Mouse (Mus musculus) liver, embryonic 14.5 days (tissue): ENCODE measurements around the gene Wdr89. TPM values are rescaled to one million over a fixed set of nuclear protein-coding genes. Genes with fewer than 3 reads are reported as not detected.
"Not testable (repeated sequence)": the region's sequence is repeated elsewhere in the genome, so short reads cannot be mapped to it uniquely, and the experiment has no call there.

Experiments used
- ATAC-seq: fragments of 200-750 bp; cut with Nextera tagmentation; 2 replicates; pipeline ENCODE4 v1.8.0; 2017; ENCODE audit warnings: moderate number of reproducible peaks, mild to moderate bottlenecking, moderate library complexity; ENCODE audit not compliant: insufficient read depth
- DNase-seq, 3 experiments: peaks; one replicate each; pipeline ENCODE4 v3.0.0-alpha.2; 2012 to 2013; ENCODE audit warnings: low read depth in 3 of 3, low spot score in 3 of 3
- H3K27ac ChIP-seq: fragments of 300-500 bp; sonication (generic); 2 replicates; pipeline ENCODE4 v1.5.1; 2014; ENCODE audit warnings: moderate library complexity, mild to moderate bottlenecking, control low read depth, inconsistent platforms
- H3K27me3 ChIP-seq: fragments of 300-500 bp; sonication (generic); 2 replicates; pipeline ENCODE4 v1.6.1; 2014; ENCODE audit warnings: mild to moderate bottlenecking, low read length, moderate library complexity; ENCODE audit not compliant: control insufficient read depth, insufficient read depth
- H3K36me3 ChIP-seq: fragments of 300-500 bp; sonication (generic); replicated peaks from 2 replicates; pipeline ENCODE4 v1.6.1; 2014; ENCODE audit warnings: low read depth; ENCODE audit not compliant: control insufficient read depth, insufficient read depth
- H3K4me1 ChIP-seq, 2 experiments: fragments of 200-500 bp in 1 of 2; fragments of 300-500 bp in 1 of 2; sonication (generic) in 1 of 2; replicated peaks; 2 replicates each; pipeline ENCODE4 v1.6.1; 2012 to 2014; ENCODE audit warnings: antibody characterized with exemption in 1 of 2, inconsistent platforms in 1 of 2, low read length in 1 of 2; ENCODE audit not compliant: control insufficient read depth in 2 of 2, insufficient read depth in 2 of 2
- H3K4me2 ChIP-seq: fragments of 300-500 bp; sonication (generic); 2 replicates; pipeline ENCODE4 v1.6.1; 2014; ENCODE audit warnings: low read depth, mild to moderate bottlenecking, control low read depth, moderate library complexity
- H3K4me3 ChIP-seq, 2 experiments: fragments of 200-500 bp in 1 of 2; fragments of 300-500 bp in 1 of 2; sonication (generic) in 1 of 2; 2 replicates each; pipeline ENCODE4 v1.5.1; 2012 to 2014; ENCODE audit warnings: low read depth in 2 of 2, low read length in 2 of 2, mild to moderate bottlenecking in 2 of 2, control low read depth in 1 of 2, inconsistent platforms in 1 of 2, moderate library complexity in 1 of 2; ENCODE audit not compliant: insufficient read depth in 1 of 2
- H3K9ac ChIP-seq: fragments of 300-500 bp; sonication (generic); replicated peaks from 2 replicates; pipeline ENCODE4 v1.6.1; 2014; ENCODE audit warnings: mild to moderate bottlenecking, control low read depth, moderate library complexity
- H3K9me3 ChIP-seq: fragments of 300-500 bp; sonication (generic); 2 replicates; pipeline ENCODE4 v1.6.1; 2016; ENCODE audit warnings: low read length, mixed read lengths; ENCODE audit not compliant: control insufficient read depth
- CTCF ChIP-seq: IDR thresholded peaks from 2 replicates; pipeline ENCODE4 v1.5.1; 2016; ENCODE audit warnings: antibody characterized with exemption, low read depth, control low read depth
- EP300 ChIP-seq: IDR thresholded peaks from 2 replicates; pipeline ENCODE4 v1.6.1; 2016; ENCODE audit warnings: antibody characterized with exemption, low read depth
- WGBS: fragments of 180-500 bp; shearing (Covaris S2); extraction: QIAGEN DNeasy Blood & Tissue Kit; methylation state at CpG from one replicate; pipeline ENCODE4 v1.1.7; 2014; ENCODE audit not compliant: insufficient replicate concordance; 5-methylcytosine and 5-hydroxymethylcytosine counted together
- polyA plus RNA-seq, 2 experiments: library from polyadenylated mRNA; depleted of rRNA in 1 of 2; stranded (reverse) in 1 of 2; unstranded in 1 of 2; fragments of >200 nt; fragmentation: Nextera tagmentation in 1 of 2; extraction: Ambion mirVana in 1 of 2; gene quantifications; 2 replicates each; pipeline versions ENCODE4 v1.2.1 to v1.2.3; 2012 to 2014

The Wdr89 gene
- 3.3 and 5.5 TPM in 2 replicates for polyA plus RNA-seq (2012; rRNA removed)
- polyA plus RNA-seq (2014; fragmentation: Nextera tagmentation; extraction: Ambion mirVana): 5.3 and 5.5 TPM in 2 replicates

DNA sequence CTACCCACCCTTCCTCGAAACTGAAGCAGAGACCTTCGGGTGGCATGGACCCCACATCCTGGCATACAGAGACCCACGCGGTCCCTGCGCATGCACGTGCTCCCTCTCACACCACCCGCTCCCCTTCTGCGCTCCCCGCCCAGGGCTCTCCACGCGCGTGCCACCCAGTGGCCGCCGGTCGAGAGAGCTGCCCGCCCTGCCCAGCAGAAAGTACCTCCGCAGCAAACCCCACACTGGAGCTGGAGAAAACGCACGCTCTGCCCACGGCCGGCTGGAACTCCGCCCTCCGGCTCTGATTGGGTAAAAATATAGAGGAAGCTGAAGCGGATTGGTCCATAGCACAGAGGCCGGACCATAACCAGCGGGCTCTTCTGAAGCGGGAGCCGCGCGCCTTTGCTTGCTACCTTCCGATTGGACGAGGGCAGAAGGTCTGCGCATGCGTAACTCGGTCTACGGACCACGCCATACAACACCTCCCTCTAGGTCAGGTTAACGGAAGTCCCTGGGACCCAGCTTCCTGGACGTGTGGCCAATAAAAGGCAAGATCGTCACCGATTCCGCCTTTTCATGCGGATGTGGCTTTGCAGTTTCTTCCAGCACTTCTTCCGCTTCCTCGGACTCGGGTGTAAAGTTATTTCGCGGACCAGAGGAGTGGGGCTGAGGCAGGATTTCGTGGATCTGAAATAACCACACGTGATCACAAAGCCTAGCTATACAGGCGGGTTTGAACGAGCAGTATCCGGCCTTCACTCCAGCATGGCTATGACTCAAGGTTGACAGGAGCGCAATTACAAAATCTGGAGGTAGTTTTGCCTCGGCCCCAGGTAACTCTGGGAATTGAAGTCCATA, at the start of gene Wdr89:
Gene Wdr89, minus strand, starts transcription at position 280 of the 849 bp plus-strand sequence.
- peak within 1 kb of the TSS; percentile 92 for H3K4me2 ChIP-seq
- peak within 1 kb of the TSS; percentile 63 for H3K27ac ChIP-seq
- ATAC-seq (peak; percentile 97), DNase-seq (peak; percentile 100)
- H3K27me3 ChIP-seq: no peaks in the 10 kb centered on the region
- peak within 1 kb of the TSS; percentile 67 to 95 for H3K4me3 ChIP-seq
- H3K4me1 ChIP-seq: peaks cover 8 to 13% of the 10 kb centered on the region in 2 experiments
- peak within 1 kb of the TSS; percentile 81 for H3K9ac ChIP-seq
- no peaks in the 10 kb centered on the region for H3K36me3 ChIP-seq
- no peak for TF ChIP-seq EP300
- TF ChIP-seq CTCF: peak; percentile 73
- under 1% methylated on average over 55 of the region's 55 CpGs for WGBS
- H3K9me3 ChIP-seq: no peaks in the 10 kb centered on the region

DNA sequence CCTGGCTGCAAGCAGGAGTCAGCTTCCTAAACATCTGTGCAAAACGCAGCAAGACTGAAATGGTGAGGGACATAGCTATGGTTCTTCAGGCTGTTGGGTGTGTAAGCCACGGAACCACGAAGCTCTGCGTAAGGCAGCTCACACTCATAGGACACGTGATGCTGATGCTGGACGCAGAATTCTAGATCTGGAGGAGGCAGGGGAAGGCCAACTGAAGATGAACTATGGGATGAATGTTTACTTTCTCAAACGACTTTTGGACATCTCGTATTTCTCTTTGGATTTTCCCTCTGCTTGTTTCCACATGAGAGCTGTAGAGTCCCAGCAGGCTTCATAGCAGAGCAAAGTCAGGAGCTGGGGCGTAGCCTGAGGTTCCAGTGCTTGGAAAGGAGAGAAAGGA, 44.3 kb upstream of the Wdr89 start:
- DNase-seq: no peak
- no peaks in the 10 kb centered on the region for H3K9me3 ChIP-seq
- TF ChIP-seq CTCF (no peak), EP300 (no peak)
- ATAC-seq: no peak
- H3K27ac ChIP-seq: no peak overlapping the region
- peaks cover 5% of the 10 kb centered on the region; the same call in 1 of the 2 replicates for H3K36me3 ChIP-seq
- H3K4me3 ChIP-seq: no peak overlapping the region
- peaks cover 0 to 3% of the 10 kb centered on the region in 2 experiments; a peak in 2 of 4 replicates for H3K4me1 ChIP-seq
- no peaks in the 10 kb centered on the region for H3K27me3 ChIP-seq
- H3K9ac ChIP-seq: no peak overlapping the region
- H3K4me2 ChIP-seq: no peak overlapping the region
- WGBS: 64% methylated on average over 9 of the region's 9 CpGs

DNA sequence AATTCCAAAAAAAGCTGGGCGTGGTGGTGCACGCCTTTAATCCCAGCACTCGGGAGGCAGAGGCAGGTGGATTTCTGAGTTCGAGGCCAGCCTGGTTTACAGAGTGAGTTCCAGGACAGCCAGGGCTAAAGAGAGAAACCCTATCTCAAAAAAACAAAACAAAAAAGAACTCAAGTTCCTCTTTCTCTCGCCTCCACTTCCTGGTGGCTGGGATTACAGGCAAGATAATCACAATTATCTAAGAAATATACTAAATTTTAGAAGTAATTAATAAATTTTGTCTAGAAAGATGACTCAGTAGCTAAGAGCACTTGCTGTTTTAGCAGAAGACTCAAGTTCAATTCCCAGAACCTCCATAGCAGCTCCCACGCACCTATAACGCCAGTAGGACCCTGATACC, 43.6 kb upstream of the Wdr89 start:
- WGBS: 52% methylated on average over 7 of the region's 7 CpGs
- DNase-seq, H3K4me1 ChIP-seq, H3K9ac ChIP-seq, H3K9me3 ChIP-seq, H3K36me3 ChIP-seq, ATAC-seq, H3K27ac ChIP-seq, H3K4me2 ChIP-seq, H3K4me3 ChIP-seq, H3K27me3 ChIP-seq: not testable (repeated sequence)

DNA sequence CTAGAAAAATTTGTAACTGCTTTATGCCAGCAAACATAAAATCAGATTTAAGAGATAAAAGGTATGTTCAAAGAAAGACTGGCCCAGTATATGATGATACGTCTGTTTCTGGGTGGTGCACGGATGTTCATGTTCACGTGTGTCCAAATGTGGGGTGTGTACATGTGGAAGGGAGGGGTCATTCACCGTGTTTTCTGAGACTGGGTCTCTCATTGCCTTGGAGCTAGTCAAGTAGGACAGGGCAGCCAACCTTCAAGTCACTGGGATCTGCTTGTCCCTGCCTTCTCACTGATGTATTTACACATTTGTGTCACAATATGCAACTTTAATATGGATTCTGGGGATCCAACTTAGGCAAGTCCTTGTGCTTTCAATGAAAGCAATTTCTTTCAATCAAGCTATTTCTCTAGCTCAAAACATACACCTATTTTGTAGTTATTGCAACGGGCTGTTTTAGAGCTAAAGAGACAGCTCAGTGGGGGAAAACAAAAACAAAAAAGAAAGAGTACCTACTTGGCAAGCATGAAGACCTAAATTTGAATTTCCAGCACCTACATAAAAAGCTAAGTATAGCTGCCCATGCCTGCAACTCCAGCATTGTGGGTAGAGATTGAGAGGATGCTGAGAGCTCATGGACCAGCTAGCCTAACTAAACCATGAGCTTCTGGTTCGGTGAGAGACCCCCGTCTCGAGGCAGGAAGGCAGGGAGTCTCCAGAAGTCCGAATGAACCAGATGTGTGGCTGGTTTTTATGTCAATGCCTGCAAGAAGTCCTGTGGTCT, 41.4 kb upstream of the Wdr89 start:
- peaks cover 0 to 3% of the 10 kb centered on the region in 2 experiments; a peak in 2 of 4 replicates for H3K4me1 ChIP-seq
- H3K36me3 ChIP-seq: no peaks in the 10 kb centered on the region
- 72% methylated on average over 9 of the region's 9 CpGs for WGBS
- ATAC-seq (no peak), DNase-seq (no peak)
- no peak overlapping the region for H3K4me2 ChIP-seq
- no peak overlapping the region for H3K9ac ChIP-seq
- no peak overlapping the region for H3K27ac ChIP-seq
- TF ChIP-seq EP300: no peak
- TF ChIP-seq CTCF: no peak
- H3K9me3 ChIP-seq: no peaks in the 10 kb centered on the region
- no peak overlapping the region for H3K4me3 ChIP-seq
- H3K27me3 ChIP-seq: no peaks in the 10 kb centered on the region

DNA sequence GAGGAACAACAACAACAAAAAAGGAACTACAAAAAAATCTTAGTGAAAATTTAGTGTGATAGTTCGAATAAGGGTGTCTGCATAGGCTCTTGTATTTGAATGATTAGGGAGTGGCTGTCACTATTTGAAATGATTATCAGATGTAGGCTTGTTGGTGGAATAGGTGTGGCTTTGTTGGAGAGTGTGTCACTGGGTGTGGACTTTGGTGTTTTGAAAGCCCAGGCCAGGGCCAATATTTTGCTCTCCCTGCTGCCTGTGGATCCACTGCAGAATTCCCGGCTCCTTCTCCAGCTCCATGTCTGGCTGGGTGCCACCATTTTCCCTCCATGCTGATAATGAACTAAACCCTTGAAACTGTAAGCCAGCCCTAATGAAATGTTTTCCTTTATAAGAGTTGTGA, 40.2 kb upstream of the Wdr89 start:
- H3K4me2 ChIP-seq: no peak overlapping the region
- no peak overlapping the region for H3K27ac ChIP-seq
- H3K27me3 ChIP-seq: no peaks in the 10 kb centered on the region
- no peaks in the 10 kb centered on the region for H3K9me3 ChIP-seq
- H3K9ac ChIP-seq: no peak overlapping the region
- no peak overlapping the region for H3K4me3 ChIP-seq
- TF ChIP-seq EP300: no peak
- no peak for TF ChIP-seq CTCF
- H3K36me3 ChIP-seq: no peaks in the 10 kb centered on the region
- 53% methylated on average over 2 of the region's 2 CpGs for WGBS
- ATAC-seq: no peak
- H3K4me1 ChIP-seq: peaks cover 0 to 3% of the 10 kb centered on the region in 2 experiments; a peak in 2 of 4 replicates
- DNase-seq: no peak
